Mouse (Mus musculus): ENCODE data around the gene Tmem63a. TPM values are rescaled to one million over a fixed set of nuclear protein-coding genes. Genes with fewer than 3 reads are reported as not detected.

Gene Tmem63a
- total and polyA plus RNA-seq, 3 experiments = 0.89 to 3.0 (median 2.2) TPM

DNA sequence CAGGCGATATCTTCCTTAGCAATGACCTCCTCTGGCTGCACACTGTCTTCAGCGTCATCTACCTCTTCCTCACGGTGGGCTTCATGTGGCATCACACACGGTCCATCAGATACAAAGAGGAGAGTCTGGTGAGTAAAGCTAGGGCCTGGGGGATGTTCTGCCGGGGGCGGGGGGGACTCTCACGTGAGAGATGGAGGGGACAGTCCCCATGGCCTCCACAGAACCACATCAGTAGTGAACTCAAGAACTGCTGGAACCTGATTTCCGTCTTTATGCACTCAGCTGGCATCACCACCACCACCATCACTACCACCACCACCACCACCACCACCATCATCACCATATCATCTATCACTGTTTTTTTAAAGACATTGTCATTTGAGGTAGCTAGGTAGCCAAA is 14.3 kb downstream of the Tmem63a start:
- Histone ChIP-seq H3K4me1 (ENCODE audit: control insufficient read depth in 1 of 2, insufficient read depth in 2 of 2) (peaks cover 6 to 19% of the 10 kb centered on the region in 2 experiments; a peak in 3 of 4 replicates), H3K27ac (ENCODE audit: insufficient read depth, low read depth) (no peak overlapping the region), H3K27me3 (replicated peaks) (no peaks in the 10 kb centered on the region), H3K4me2 (ENCODE audit: insufficient read depth, low read depth, poor library complexity, severe bottlenecking) (no peak overlapping the region), H3K4me3 (replicated peaks in 1 of 3; ENCODE audit: low read depth in 2 of 3, low read length in 2 of 3, poor library complexity in 1 of 3) (no peak overlapping the region), H3K79me2 (replicated peaks; ENCODE audit: control insufficient read depth, extremely low read depth, insufficient read depth, poor library complexity, severe bottlenecking) (no peaks in the 10 kb centered on the region), H3K9ac (ENCODE audit: insufficient read depth, low read depth) (no peak overlapping the region), H3K36me3 (replicated peaks in 1 of 2; ENCODE audit: control insufficient read depth in 1 of 2, insufficient read depth in 1 of 2, low read length in 1 of 2) (peaks cover 0 to 42% of the 10 kb centered on the region in 2 experiments), H3K9me3 (replicated peaks; ENCODE audit: low read length) (no peaks in the 10 kb centered on the region)
- dilution Hi-C loops (cut with MboI; ENCODE audit: extremely low pct_ligation_motif_present, extremely low pct_unique_long_range_greater_than_20kb, low sequenced_read_pairs) (no loop called here), in situ Hi-C loops (cut with MboI; ENCODE audit: low pct_ligation_motif_present, low pct_unique_long_range_greater_than_20kb, low sequenced_read_pairs) (no loop called here)
- TF ChIP-seq MYC (IDR thresholded peaks at IDR 0.05; ENCODE audit: low read depth, low read length) = no peak
- no peak for TF ChIP-seq GABPA (IDR thresholded peaks at IDR 0.05; ENCODE audit: insufficient replicate concordance, low read depth, low read length)
- peak; percentile 70 for TF ChIP-seq BHLHE40 (IDR thresholded peaks at IDR 0.05; ENCODE audit: low read depth, low read length)
- no peak for TF ChIP-seq ZNF384 (IDR thresholded peaks at IDR 0.05; ENCODE audit: low read depth, low read length)
- TF ChIP-seq POLR2A (IDR thresholded peaks at IDR 0.05; ENCODE audit: low read depth, low read length) = no peak
- no peak for TF ChIP-seq RAD21 (IDR thresholded peaks at IDR 0.05; ENCODE audit: low read depth, low read length)
- TF ChIP-seq ZKSCAN1 (IDR thresholded peaks at IDR 0.05; ENCODE audit: borderline replicate concordance, low read depth, low read length) = no peak
- DNase-seq (ENCODE audit: extremely low read depth) = no peak

DNA sequence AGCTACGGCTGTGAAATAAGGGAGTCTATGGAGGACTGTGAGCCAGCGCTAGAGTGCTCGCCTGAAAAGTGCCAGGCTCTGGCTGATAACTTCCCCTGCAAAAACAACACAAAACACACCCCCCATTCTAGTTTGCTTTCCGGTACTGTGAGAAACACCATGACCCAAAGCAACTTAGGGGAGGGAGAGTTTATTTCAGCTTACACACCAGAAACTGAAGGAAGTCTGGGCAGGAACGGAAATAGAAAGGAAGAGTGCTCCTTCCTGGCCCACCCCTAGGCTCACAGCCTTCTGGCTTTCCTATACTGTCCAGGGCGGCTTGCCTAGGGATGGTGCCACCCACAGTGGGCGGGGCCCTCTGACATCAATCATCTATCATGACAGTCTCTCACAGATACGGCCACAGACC is 14.8 kb downstream of the Tmem63a start:
- Histone ChIP-seq H3K36me3 (replicated peaks in 1 of 2; ENCODE audit: control insufficient read depth in 1 of 2, insufficient read depth in 1 of 2, low read length in 1 of 2) (peaks cover 0 to 41% of the 10 kb centered on the region in 2 experiments), H3K4me3 (replicated peaks in 1 of 3; ENCODE audit: low read depth in 2 of 3, low read length in 2 of 3, poor library complexity in 1 of 3) (no peak overlapping the region), H3K79me2 (replicated peaks; ENCODE audit: control insufficient read depth, extremely low read depth, insufficient read depth, poor library complexity, severe bottlenecking) (no peaks in the 10 kb centered on the region), H3K27ac (ENCODE audit: insufficient read depth, low read depth) (no peak overlapping the region), H3K9ac (ENCODE audit: insufficient read depth, low read depth) (no peak overlapping the region), H3K4me1 (ENCODE audit: control insufficient read depth in 1 of 2, insufficient read depth in 2 of 2) (peaks cover 6 to 19% of the 10 kb centered on the region in 2 experiments; a peak in 3 of 4 replicates), H3K9me3 (replicated peaks; ENCODE audit: low read length) (no peaks in the 10 kb centered on the region), H3K27me3 (replicated peaks) (no peaks in the 10 kb centered on the region), H3K4me2 (ENCODE audit: insufficient read depth, low read depth, poor library complexity, severe bottlenecking) (no peak overlapping the region)
- no peak for DNase-seq (ENCODE audit: extremely low read depth)
- in situ Hi-C loops (cut with MboI; ENCODE audit: low pct_ligation_motif_present, low pct_unique_long_range_greater_than_20kb, low sequenced_read_pairs) = no loop called here
- dilution Hi-C loops (cut with MboI; ENCODE audit: extremely low pct_ligation_motif_present, extremely low pct_unique_long_range_greater_than_20kb, low sequenced_read_pairs) = no loop called here
- TF ChIP-seq SMC3 (IDR thresholded peaks at IDR 0.05; ENCODE audit: low read depth, low read length) = no peak
- TF ChIP-seq ZNF384 (IDR thresholded peaks at IDR 0.05; ENCODE audit: low read depth, low read length) = no peak
- no peak for TF ChIP-seq MEF2A (IDR thresholded peaks at IDR 0.05; ENCODE audit: borderline replicate concordance, low read depth, low read length)
- no peak for TF ChIP-seq USF1 (IDR thresholded peaks at IDR 0.05; ENCODE audit: low read depth, low read length)
- no peak for TF ChIP-seq NRF1 (IDR thresholded peaks at IDR 0.05; ENCODE audit: low read depth, low read length)
- TF ChIP-seq USF2 (conservative IDR thresholded peaks at IDR 0.05; ENCODE audit: low read depth, low read length) = no peak
- TF ChIP-seq MAX (IDR thresholded peaks at IDR 0.05; ENCODE audit: low read length) = no peak
- no peak for TF ChIP-seq RCOR1 (conservative IDR thresholded peaks at IDR 0.05; ENCODE audit: low read depth, low read length)
- no peak for TF ChIP-seq MYC (IDR thresholded peaks at IDR 0.05; ENCODE audit: low read depth, low read length)
- TF ChIP-seq POLR2AphosphoS2 (IDR thresholded peaks at IDR 0.05; ENCODE audit: low read depth, low read length) = no peak
- no peak for TF ChIP-seq PAX5 (IDR thresholded peaks at IDR 0.05; ENCODE audit: low read length)
- no peak for TF ChIP-seq IRF4 (IDR thresholded peaks at IDR 0.05; ENCODE audit: low read depth, low read length)
- TF ChIP-seq ZC3H11A (IDR thresholded peaks at IDR 0.05; ENCODE audit: low read depth, low read length) = no peak
- no peak for TF ChIP-seq ZKSCAN1 (IDR thresholded peaks at IDR 0.05; ENCODE audit: borderline replicate concordance, low read depth, low read length)
- no peak for TF ChIP-seq BHLHE40 (IDR thresholded peaks at IDR 0.05; ENCODE audit: low read depth, low read length)
